Mouse (Mus musculus) C2C12 (cell line): ENCODE data around the gene Zzz3. TPM values are rescaled to one million over a fixed set of nuclear protein-coding genes. Genes with fewer than 3 reads are reported as not detected.

Experiments
- H3K27me3 ChIP-seq: one replicate; pipeline ENCODE4 v1.6.1; 2011; ENCODE audit not compliant: control insufficient read depth, insufficient read depth, insufficient read length
- H3K36me3 ChIP-seq: one replicate; pipeline ENCODE4 v1.6.1; 2011; ENCODE audit not compliant: control insufficient read depth, insufficient read depth
- H3K4me3 ChIP-seq: one replicate; pipeline ENCODE4 v1.5.1; 2011; ENCODE audit warnings: mild to moderate bottlenecking, control low read depth; ENCODE audit not compliant: poor library complexity, insufficient read depth, severe bottlenecking
- H3K79me2 ChIP-seq: one replicate; pipeline ENCODE4 v1.6.1; 2011; ENCODE audit not compliant: control insufficient read depth, insufficient read depth
- H3K79me3 ChIP-seq: one replicate; pipeline ENCODE4 v1.6.1; 2011; ENCODE audit warnings: low read depth, control low read depth
- H3ac ChIP-seq: one replicate; pipeline ENCODE3; 2011; ENCODE audit warnings: low read depth; ENCODE audit not compliant: control insufficient read depth, insufficient read length
- CEBPB ChIP-seq: IDR thresholded peaks from one replicate; pipeline ENCODE4 v1.6.1; 2011; ENCODE audit warnings: low read depth, mild to moderate bottlenecking, control low read depth, moderate library complexity
- CTCF ChIP-seq: IDR thresholded peaks from one replicate; pipeline ENCODE4 v1.5.1; 2011; ENCODE audit not compliant: control insufficient read depth, insufficient read depth, insufficient read length
- FOSL1 ChIP-seq: IDR thresholded peaks from one replicate; pipeline ENCODE4 v1.8.0; 2011; ENCODE audit warnings: mild to moderate bottlenecking, low read length; ENCODE audit not compliant: poor library complexity, insufficient read depth, severe bottlenecking
- MAX ChIP-seq: IDR thresholded peaks from one replicate; pipeline ENCODE4 v1.6.1; 2011; ENCODE audit warnings: mild to moderate bottlenecking, control low read depth
- MYOD1 ChIP-seq: IDR thresholded peaks from one replicate; pipeline ENCODE4 v1.6.1; 2011; ENCODE audit warnings: low read depth; ENCODE audit not compliant: control insufficient read depth, insufficient read length
- MYOG ChIP-seq: IDR thresholded peaks from one replicate; pipeline ENCODE4 v1.6.1; 2011; ENCODE audit not compliant: control insufficient read depth, insufficient read length; ENCODE audit errors: extremely low read depth
- USF1 ChIP-seq: IDR thresholded peaks from one replicate; pipeline ENCODE4 v1.6.1; 2011; ENCODE audit warnings: low read depth, mild to moderate bottlenecking, control low read depth, moderate library complexity
- polyA plus RNA-seq: library from polyadenylated mRNA; unstranded; fragments of >200 nt; fragmentation: generic; extraction: Trizol; gene quantifications from one replicate; pipeline ENCODE4 v1.2.1, GENCODE M21; 2012; ENCODE audit warnings: missing spikeins

Gene Zzz3
- polyA plus RNA-seq, 1 experiment: 7.6 TPM

GRCm38 (mm10) chr3:152462900-152463299 is 67.6 kb downstream of the Zzz3 start:
- no peak for TF ChIP-seq MAX
- TF ChIP-seq FOSL1: no peak
- Histone ChIP-seq H3K4me3 (no peak overlapping the region), H3K79me2 (no peaks in the 10 kb centered on the region), H3K79me3 (no peaks in the 10 kb centered on the region), H3ac (no peak overlapping the region), H3K36me3 (peaks cover 30% of the 10 kb centered on the region), H3K27me3 (no peaks in the 10 kb centered on the region)

- no peaks in the 10 kb centered on the region for H3K79me3 ChIP-seq
- no peak overlapping the region for H3ac ChIP-seq
- no peak overlapping the region for H3K4me3 ChIP-seq
- H3K36me3 ChIP-seq: peaks cover 22% of the 10 kb centered on the region
- TF ChIP-seq FOSL1 (no peak), USF1 (no peak), MYOD1 (no peak), MYOG (no peak), CTCF (no peak), MAX (no peak), CEBPB (no peak)
- H3K79me2 ChIP-seq: no peaks in the 10 kb centered on the region
- no peaks in the 10 kb centered on the region for H3K27me3 ChIP-seq
These were observed 69.2 kb downstream of the Zzz3 start for GRCm38 (mm10) chr3:152464462-152464861.

- Histone ChIP-seq H3K27me3 (no peaks in the 10 kb centered on the region), H3K4me3 (no peak overlapping the region), H3K79me3 (no peaks in the 10 kb centered on the region), H3K36me3 (peaks cover 17% of the 10 kb centered on the region), H3K79me2 (no peaks in the 10 kb centered on the region), H3ac (no peak overlapping the region)
- TF ChIP-seq MYOG (no peak), CTCF (no peak), FOSL1 (no peak), CEBPB (no peak), USF1 (no peak), MAX (no peak), MYOD1 (no peak)
These were observed 70.1 kb downstream of the Zzz3 start for GRCm38 (mm10) chr3:152465338-152465737.

- TF ChIP-seq CEBPB: no peak
- TF ChIP-seq MAX: no peak
- no peak for TF ChIP-seq MYOD1
- TF ChIP-seq CTCF: no peak
- TF ChIP-seq FOSL1: no peak
- TF ChIP-seq MYOG: no peak
- TF ChIP-seq USF1: no peak
- Histone ChIP-seq H3K4me3 (no peak overlapping the region), H3K27me3 (no peaks in the 10 kb centered on the region)
These were observed 71.6 kb downstream of the Zzz3 start for GRCm38 (mm10) chr3:152466849-152467248.

GRCm38 (mm10) chr3:152467312-152467711 is 72.0 kb downstream of the Zzz3 start:
- Histone ChIP-seq H3K36me3 (peaks cover 10% of the 10 kb centered on the region), H3K79me3 (no peaks in the 10 kb centered on the region), H3K27me3 (no peaks in the 10 kb centered on the region), H3ac (no peak overlapping the region), H3K79me2 (no peaks in the 10 kb centered on the region), H3K4me3 (no peak overlapping the region)
- no peak for TF ChIP-seq MAX
- TF ChIP-seq MYOG: no peak
- TF ChIP-seq FOSL1: no peak
- TF ChIP-seq USF1: no peak

More at GRCm38 (mm10) chr3:152466849-152467248, 71.6 kb downstream of the Zzz3 start:
- Histone ChIP-seq H3ac (no peak overlapping the region), H3K36me3 (peaks cover 12% of the 10 kb centered on the region), H3K79me3 (no peaks in the 10 kb centered on the region), H3K79me2 (no peaks in the 10 kb centered on the region)

GRCm38 (mm10) chr3:152468032-152468431 is 72.8 kb downstream of the Zzz3 start:
- Histone ChIP-seq H3K79me3 (no peaks in the 10 kb centered on the region), H3K36me3 (peaks cover 7% of the 10 kb centered on the region), H3K79me2 (no peaks in the 10 kb centered on the region), H3K27me3 (no peaks in the 10 kb centered on the region), H3K4me3 (no peak overlapping the region), H3ac (no peak overlapping the region)
- TF ChIP-seq FOSL1 (no peak), MAX (no peak), MYOG (no peak), CTCF (no peak), MYOD1 (no peak), CEBPB (no peak), USF1 (no peak)
